Mouse (Mus musculus): ENCODE measurements at regions not wholly inside any gene's neighbourhood (a gene's known extent, or its start where the extent isn't known, plus 50 kb on each side); places are given as distances from the start of the nearest gene placed in this dataset.

GRCm38 (mm10) chr2:72874533-72874932 lies 105.7 kb downstream of the Sp3 start:
- no peak for ATAC-seq
- Histone ChIP-seq H3K9ac (ENCODE audit: low read depth, low read length) (no peak overlapping the region), H3K27ac (ENCODE audit: low read depth, low read length) (no peak overlapping the region), H3K36me3 (ENCODE audit: control insufficient read depth, insufficient read depth) (no peaks in the 10 kb centered on the region), H3K9me3 (ENCODE audit: control insufficient read depth) (no peaks in the 10 kb centered on the region), H3K4me1 (replicated peaks; ENCODE audit: control insufficient read depth, insufficient read depth, low read length) (no peaks in the 10 kb centered on the region), H3K27me3 (replicated peaks; ENCODE audit: control insufficient read depth, insufficient read depth, low read length) (no peaks in the 10 kb centered on the region), H3K4me2 (replicated peaks; ENCODE audit: low read depth) (no peak overlapping the region), H3K4me3 (ENCODE audit: low read depth, low read length) (no peak overlapping the region)
- no peak for TF ChIP-seq CTCF (IDR thresholded peaks at IDR 0.05; ENCODE audit: low read depth)
- 82% methylated on average over 12 of the region's 12 CpGs for WGBS

GRCm38 (mm10) chr2:72875677-72876076 lies 104.6 kb downstream of the Sp3 start:
- Histone ChIP-seq H3K4me1 (replicated peaks; ENCODE audit: control insufficient read depth, insufficient read depth, low read length) (no peaks in the 10 kb centered on the region), H3K4me2 (replicated peaks; ENCODE audit: low read depth) (no peak overlapping the region), H3K9ac (ENCODE audit: low read depth, low read length) (no peak overlapping the region), H3K27ac (ENCODE audit: low read depth, low read length) (no peak overlapping the region), H3K9me3 (ENCODE audit: control insufficient read depth) (no peaks in the 10 kb centered on the region), H3K4me3 (ENCODE audit: low read depth, low read length) (no peak overlapping the region), H3K27me3 (replicated peaks; ENCODE audit: control insufficient read depth, insufficient read depth, low read length) (no peaks in the 10 kb centered on the region), H3K36me3 (ENCODE audit: control insufficient read depth, insufficient read depth) (no peaks in the 10 kb centered on the region)
- ATAC-seq, result no peak
- TF ChIP-seq CTCF (IDR thresholded peaks at IDR 0.05; ENCODE audit: low read depth), result no peak
- 73% methylated on average over 2 of the region's 2 CpGs for WGBS

- H3K4me1 ChIP-seq (replicated peaks; ENCODE audit: control insufficient read depth, insufficient read depth, low read length), result no peaks in the 10 kb centered on the region
Observed at GRCm38 (mm10) chr2:72880016-72880415, 100.2 kb downstream of the Sp3 start.

GRCm38 (mm10) chr2:72881554-72881953 lies 98.7 kb downstream of the Sp3 start:
- Histone ChIP-seq H3K27ac (ENCODE audit: low read depth, low read length) (no peak overlapping the region), H3K36me3 (ENCODE audit: control insufficient read depth, insufficient read depth) (no peaks in the 10 kb centered on the region), H3K9me3 (ENCODE audit: control insufficient read depth) (no peaks in the 10 kb centered on the region), H3K4me3 (ENCODE audit: low read depth, low read length) (no peak overlapping the region), H3K27me3 (replicated peaks; ENCODE audit: control insufficient read depth, insufficient read depth, low read length) (no peaks in the 10 kb centered on the region), H3K4me2 (replicated peaks; ENCODE audit: low read depth) (no peak overlapping the region), H3K4me1 (replicated peaks; ENCODE audit: control insufficient read depth, insufficient read depth, low read length) (no peaks in the 10 kb centered on the region), H3K9ac (ENCODE audit: low read depth, low read length) (no peak overlapping the region)
- WGBS, result 77% methylated on average over 2 of the region's 2 CpGs
- TF ChIP-seq CTCF (IDR thresholded peaks at IDR 0.05; ENCODE audit: low read depth), result no peak
- ATAC-seq, result no peak

More at GRCm38 (mm10) chr2:72880016-72880415, 100.2 kb downstream of the Sp3 start:
- Histone ChIP-seq H3K4me2 (replicated peaks; ENCODE audit: low read depth) (no peak overlapping the region), H3K27me3 (replicated peaks; ENCODE audit: control insufficient read depth, insufficient read depth, low read length) (no peaks in the 10 kb centered on the region), H3K4me3 (ENCODE audit: low read depth, low read length) (no peak overlapping the region), H3K9me3 (ENCODE audit: control insufficient read depth) (no peaks in the 10 kb centered on the region), H3K27ac (ENCODE audit: low read depth, low read length) (no peak overlapping the region), H3K36me3 (ENCODE audit: control insufficient read depth, insufficient read depth) (no peaks in the 10 kb centered on the region), H3K9ac (ENCODE audit: low read depth, low read length) (no peak overlapping the region)
- ATAC-seq, result no peak
- TF ChIP-seq CTCF (IDR thresholded peaks at IDR 0.05; ENCODE audit: low read depth), result no peak
- 92% methylated on average over 2 of the region's 2 CpGs for whole genome bisulfite sequencing

DNA sequence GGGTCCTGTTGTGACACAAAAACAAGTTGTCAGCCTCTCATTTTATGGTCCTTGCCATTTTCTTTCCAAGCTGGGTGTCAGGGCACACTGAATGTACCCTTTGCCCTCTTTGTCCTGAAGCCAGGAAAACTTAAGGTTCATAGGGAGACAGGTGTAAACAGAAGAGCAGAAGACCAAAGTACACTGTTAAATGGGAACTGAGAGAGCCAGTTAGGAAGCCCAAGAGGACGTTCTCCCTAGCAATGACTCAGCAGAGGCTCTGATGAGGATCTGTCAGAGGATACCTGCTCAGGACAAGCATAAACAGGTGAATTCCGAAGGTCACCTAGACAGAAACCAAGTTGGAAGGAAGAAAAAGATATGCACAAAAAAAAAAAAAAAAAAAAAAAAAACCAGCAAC lies 94.0 kb downstream of the Sp3 start:
- H3K27ac ChIP-seq (ENCODE audit: low read depth, low read length), result no peak overlapping the region
- H3K27me3 ChIP-seq (replicated peaks; ENCODE audit: control insufficient read depth, insufficient read depth, low read length), result no peaks in the 10 kb centered on the region
- WGBS, result 54% methylated on average over 2 of the region's 2 CpGs
- no peak overlapping the region for H3K4me3 ChIP-seq (ENCODE audit: low read depth, low read length)
- H3K9ac ChIP-seq (ENCODE audit: low read depth, low read length), result no peak overlapping the region
- no peaks in the 10 kb centered on the region for H3K4me1 ChIP-seq (replicated peaks; ENCODE audit: control insufficient read depth, insufficient read depth, low read length)
- no peak for TF ChIP-seq CTCF (IDR thresholded peaks at IDR 0.05; ENCODE audit: low read depth)
- H3K9me3 ChIP-seq (ENCODE audit: control insufficient read depth), result no peaks in the 10 kb centered on the region
- no peaks in the 10 kb centered on the region for H3K36me3 ChIP-seq (ENCODE audit: control insufficient read depth, insufficient read depth)
- H3K4me2 ChIP-seq (replicated peaks; ENCODE audit: low read depth), result no peak overlapping the region
- peak; percentile 86 for ATAC-seq

Data from intestine, postnatal 0 days (tissue).